Comparison of ENCODE assay signal across 9 mouse cellular contexts in the genomic region with DNA sequence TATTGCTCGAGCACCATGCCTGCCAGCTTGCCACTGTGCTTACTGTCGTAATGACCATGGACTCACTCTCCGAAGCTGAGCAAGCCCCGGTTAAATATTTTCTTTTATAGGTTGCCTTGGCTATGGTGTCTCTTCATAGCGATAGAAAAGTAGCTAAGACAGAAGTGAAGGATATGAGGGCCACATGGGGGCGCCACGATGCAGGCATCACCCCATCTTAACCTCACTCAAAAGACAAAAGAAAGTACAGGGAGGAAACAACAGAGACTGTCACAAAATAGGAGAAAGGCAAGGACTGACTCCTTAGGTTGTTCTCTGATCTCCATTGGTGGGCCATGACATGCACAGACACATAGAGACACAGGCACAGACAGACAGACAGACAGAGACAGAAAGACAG. TPM values are rescaled to one million over a fixed set of nuclear protein-coding genes. Genes with fewer than 3 reads are reported as not detected.
DNase-seq lines count a peak whose midpoint lies in the region; ATAC-seq and TF ChIP-seq lines count a peak whose summit lies in the region.
"Had no signal": no experiment of that assay in that cellular context is flagged by ENCODE, and none has a peak within 500 bp of the region (broad histone marks: within the 10 kb centered on the region; RNA-seq: fewer than 3 reads in every experiment).

No protein-coding gene starts in this region.

- no peak overlapping the region for H3K27ac ChIP-seq in kidney, embryonic 15.5 days
- no peak overlapping the region for H3K27ac ChIP-seq in CH12.LX (ENCODE audit: insufficient read depth, low read depth)
- no peak overlapping the region for H3K27ac ChIP-seq in bone marrow macrophage, adult 2 months (ENCODE audit: insufficient read depth, low read depth, low read length)
- H3K27ac ChIP-seq in forebrain, embryonic 11.5 days (ENCODE audit: low read depth, low read length) = no peak overlapping the region
- H3K27ac ChIP-seq: limb, embryonic 13.5 days had no signal

- H3K9me3 ChIP-seq in kidney, embryonic 15.5 days (replicated peaks) = no peaks in the 10 kb centered on the region
- no peaks in the 10 kb centered on the region for H3K9me3 ChIP-seq in CH12.LX (replicated peaks; ENCODE audit: low read length)
- H3K9me3 ChIP-seq in forebrain, embryonic 11.5 days (ENCODE audit: control insufficient read depth, low read length) = no peaks in the 10 kb centered on the region
- H3K9me3 ChIP-seq: limb, embryonic 13.5 days had no signal

- H3K9ac ChIP-seq in kidney, embryonic 15.5 days = no peak overlapping the region
- H3K9ac ChIP-seq in CH12.LX (ENCODE audit: insufficient read depth, low read depth) = no peak overlapping the region
- no peak overlapping the region for H3K9ac ChIP-seq in forebrain, embryonic 11.5 days (ENCODE audit: low read length)
- H3K9ac ChIP-seq: limb, embryonic 13.5 days had no signal

- dilution Hi-C loops in CH12.LX (cut with MboI; ENCODE audit: extremely low pct_ligation_motif_present, extremely low pct_unique_long_range_greater_than_20kb, low sequenced_read_pairs) = no loop called here

- H3K4me2 ChIP-seq in kidney, embryonic 15.5 days = no peak overlapping the region
- no peak overlapping the region for H3K4me2 ChIP-seq in CH12.LX (ENCODE audit: insufficient read depth, low read depth, poor library complexity, severe bottlenecking)
- H3K4me2 ChIP-seq in forebrain, embryonic 11.5 days (ENCODE audit: low read depth, low read length, severe bottlenecking) = no peak overlapping the region
- H3K4me2 ChIP-seq: limb, embryonic 13.5 days had no signal

- in situ Hi-C loops in CH12.LX (cut with MboI; ENCODE audit: low pct_ligation_motif_present, low pct_unique_long_range_greater_than_20kb, low sequenced_read_pairs) = no loop called here

- TF ChIP-seq EP300 in CH12.LX (IDR thresholded peaks at IDR 0.05; ENCODE audit: low read length) = no peak

- peak; percentile 35 for DNase-seq in kidney, adult 18-20 months
- peak; percentile 23 for DNase-seq in CH12.LX (ENCODE audit: extremely low read depth)
- DNase-seq in kidney, postnatal 14 days = peak; percentile 28
- DNase-seq in c-Kit-positive CD71-positive TER-119-positive erythroid progenitor cells, embryonic 14.5 days (ENCODE audit: low spot score) = no peak
- DNase-seq in forebrain, embryonic 11.5 days (ENCODE audit: low spot score) = no peak
- DNase-seq in heart, adult 8-10 months (ENCODE audit: low spot score) = no peak

- no peaks in the 10 kb centered on the region for H3K27me3 ChIP-seq in kidney, embryonic 15.5 days
- peaks cover 28% of the 10 kb centered on the region for H3K27me3 ChIP-seq in CH12.LX (replicated peaks)
- H3K27me3 ChIP-seq in forebrain, embryonic 11.5 days (ENCODE audit: control insufficient read depth, insufficient read depth, low read length) = no peaks in the 10 kb centered on the region
- H3K27me3 ChIP-seq: limb, embryonic 13.5 days had no signal

- TF ChIP-seq POLR2A in CH12.LX (IDR thresholded peaks at IDR 0.05; ENCODE audit: low read depth, low read length) = no peak
- TF ChIP-seq POLR2A in bone marrow macrophage, adult 2 months (IDR thresholded peaks at IDR 0.05; ENCODE audit: borderline replicate concordance, low read depth, low read length) = no peak

- H3K4me3 ChIP-seq in kidney, embryonic 15.5 days (replicated peaks) = no peak overlapping the region
- H3K4me3 ChIP-seq in CH12.LX (replicated peaks in 1 of 3; ENCODE audit: low read depth in 2 of 3, low read length in 2 of 3, poor library complexity in 1 of 3) = no peak overlapping the region
- H3K4me3 ChIP-seq in bone marrow macrophage, adult 2 months (ENCODE audit: insufficient read depth, low read length) = no peak overlapping the region
- H3K4me3 ChIP-seq in forebrain, embryonic 11.5 days (ENCODE audit: low read depth, low read length) = no peak overlapping the region
- H3K4me3 ChIP-seq: limb, embryonic 13.5 days had no signal

- TF ChIP-seq RAD21 in CH12.LX (IDR thresholded peaks at IDR 0.05; ENCODE audit: low read depth, low read length) = peak; percentile 48

- no peaks in the 10 kb centered on the region for H3K36me3 ChIP-seq in kidney, embryonic 15.5 days
- no peaks in the 10 kb centered on the region for H3K36me3 ChIP-seq in CH12.LX (replicated peaks in 1 of 2; ENCODE audit: control insufficient read depth in 1 of 2, insufficient read depth in 1 of 2, low read length in 1 of 2)
- H3K36me3 ChIP-seq in forebrain, embryonic 11.5 days (ENCODE audit: control insufficient read depth, insufficient read depth, low read length) = no peaks in the 10 kb centered on the region
- H3K36me3 ChIP-seq: limb, embryonic 13.5 days had no signal

- TF ChIP-seq CTCF in CH12.LX (conservative IDR thresholded peaks at IDR 0.05 in 1 of 2, IDR thresholded peaks at IDR 0.05 in 1 of 2; ENCODE audit: low read depth in 2 of 2, low read length in 2 of 2) = peak in 1 of 2 experiments; percentile 66; a peak in 2 of 4 replicates
- peak; percentile 52; the same call in 1 of the 2 replicates for TF ChIP-seq CTCF in bone marrow macrophage, adult 2 months (IDR thresholded peaks at IDR 0.05; ENCODE audit: low read depth, low read length)

- no peak for ATAC-seq in kidney, embryonic 15.5 days (replicated peaks; ENCODE audit: low FRiP score)
- no peak for ATAC-seq in forebrain, embryonic 11.5 days (replicated peaks; ENCODE audit: low FRiP score)

- no peaks in the 10 kb centered on the region for H3K79me2 ChIP-seq in CH12.LX (replicated peaks; ENCODE audit: control insufficient read depth, extremely low read depth, insufficient read depth, poor library complexity, severe bottlenecking)

- WGBS in kidney, embryonic 15.5 days = 66% methylated on average over 7 of the region's 7 CpGs
- WGBS in forebrain, embryonic 11.5 days = 63% methylated on average over 7 of the region's 7 CpGs

- H3K4me1 ChIP-seq in kidney, embryonic 15.5 days = 0 out of 2 replicates have a peak, but pooled peaks cover 2% of the 10 kb centered on the region
- no peaks in the 10 kb centered on the region for H3K4me1 ChIP-seq in CH12.LX (ENCODE audit: control insufficient read depth in 1 of 2, insufficient read depth in 2 of 2)
- H3K4me1 ChIP-seq in bone marrow macrophage, adult 2 months (ENCODE audit: control insufficient read depth, insufficient read depth, low read length) = no peaks in the 10 kb centered on the region
- H3K4me1 ChIP-seq in forebrain, embryonic 11.5 days (replicated peaks; ENCODE audit: control insufficient read depth, insufficient read depth, low read length) = no peaks in the 10 kb centered on the region; the same call in 1 of the 2 replicates
- H3K4me1 ChIP-seq: limb, embryonic 13.5 days had no signal

TF ChIP-seq in CH12.LX, 34 proteins besides CTCF, POLR2A, EP300 and RAD21:
- TF ChIP-seq GABPA (IDR thresholded peaks at IDR 0.05; ENCODE audit: insufficient replicate concordance, low read depth, low read length) = no peak
- no peak for TF ChIP-seq BHLHE40 (IDR thresholded peaks at IDR 0.05; ENCODE audit: low read depth, low read length)
- TF ChIP-seq ELF1 (IDR thresholded peaks at IDR 0.05; ENCODE audit: low read depth, low read length) = no peak
- TF ChIP-seq SMC3 (IDR thresholded peaks at IDR 0.05; ENCODE audit: low read depth, low read length) = peak; percentile 34
- TF ChIP-seq NELFE (IDR thresholded peaks at IDR 0.05; ENCODE audit: low read depth, low read length) = no peak

RNA-seq across cellular contexts. Expression of a gene that starts 14.2 kb away (rescaled TPM):
- 6.6 and 7.7 TPM in 2 replicates for polyA plus RNA-seq in kidney, embryonic 15.5 days (2015; fragmentation: Nextera tagmentation; extraction: Ambion mirVana)
- not detected in 2 replicates for total RNA-seq in CH12.LX (2012; rRNA removed)
- not detected in 2 replicates for total RNA-seq in CH12.LX (2014; rRNA removed)
- not detected in 2 replicates for polyA plus RNA-seq in CH12.LX (2012; ENCODE audit: insufficient read length, low read depth)
- polyA plus RNA-seq in bone marrow macrophage, adult 2 months (2012; ENCODE audit: insufficient read depth, insufficient read length, missing spikeins) = not detected in 2 replicates
- polyA plus RNA-seq in forebrain, embryonic 11.5 days (2014; fragmentation: Nextera tagmentation; extraction: Ambion mirVana) = 9.3 and 13.0 TPM in 2 replicates
- total RNA-seq in heart, adult 8-10 months (2022) = not detected

RNA-seq across cellular contexts. Expression of a gene that starts 41.7 kb away (rescaled TPM):
- 29.0 and 31.2 TPM in 2 replicates for polyA plus RNA-seq in kidney, embryonic 15.5 days (2015; fragmentation: Nextera tagmentation; extraction: Ambion mirVana)
- total RNA-seq in CH12.LX (2012; rRNA removed) (1.2 and 1.7 TPM in 2 replicates), CH12.LX (2014; rRNA removed) (1.4 and 2.8 TPM in 2 replicates)
- polyA plus RNA-seq in CH12.LX (2012; ENCODE audit: insufficient read length, low read depth) = 1.4 and 1.6 TPM in 2 replicates
- polyA plus RNA-seq in bone marrow macrophage, adult 2 months (2012; ENCODE audit: insufficient read depth, insufficient read length, missing spikeins) = 0.35 and 0.56 TPM in 2 replicates
- 9.2 and 9.5 TPM in 2 replicates for polyA plus RNA-seq in forebrain, embryonic 11.5 days (2014; fragmentation: Nextera tagmentation; extraction: Ambion mirVana)
- total RNA-seq in heart, adult 8-10 months (2022) = 100 to 1,000 TPM; 341 to 454 (median 381) TPM

RNA-seq across cellular contexts. Expression of a gene that starts 43.0 kb away (rescaled TPM):
- polyA plus RNA-seq in kidney, embryonic 15.5 days (2015; fragmentation: Nextera tagmentation; extraction: Ambion mirVana) = 2.1 and 4.2 TPM in 2 replicates
- total RNA-seq in CH12.LX (2012; rRNA removed) = 0.84 and 1.1 TPM in 2 replicates
- total RNA-seq in CH12.LX (2014; rRNA removed) = 0.32 and 0.62 TPM in 2 replicates
- 1.4 and 1.8 TPM in 2 replicates for polyA plus RNA-seq in CH12.LX (2012; ENCODE audit: insufficient read length, low read depth)
- 0.81 and 0.83 TPM in 2 replicates for polyA plus RNA-seq in bone marrow macrophage, adult 2 months (2012; ENCODE audit: insufficient read depth, insufficient read length, missing spikeins)
- 36.2 and 36.7 TPM in 2 replicates for polyA plus RNA-seq in forebrain, embryonic 11.5 days (2014; fragmentation: Nextera tagmentation; extraction: Ambion mirVana)
- total RNA-seq in heart, adult 8-10 months (2022) = 1 to 10 TPM; 3.0 to 5.1 (median 3.6) TPM

Comparison
In these comparisons a context has a peak if more than half of its experiments do, and no peak if none do; other contexts are left out.
1. DNase-seq: peak in kidney, adult 18-20 months (single experiment), CH12.LX (single experiment) and kidney, postnatal 14 days (single experiment); none in c-Kit-positive CD71-positive TER-119-positive erythroid progenitor cells, embryonic 14.5 days (single experiment), forebrain, embryonic 11.5 days (single experiment) and heart, adult 8-10 months (single experiment).